Mouse (Mus musculus) bone marrow macrophage, adult 2 months (primary cell): ENCODE data around the gene Pnmal1.

ENCODE experiments used
- CTCF ChIP-seq: IDR thresholded peaks from 2 replicates; pipeline ENCODE4 v1.5.1; 2012; ENCODE audit warnings: low read depth, mild to moderate bottlenecking, low read length, moderate library complexity
- POLR2A ChIP-seq: IDR thresholded peaks from 2 replicates; pipeline ENCODE4 v1.6.1; 2012; ENCODE audit warnings: mild to moderate bottlenecking, low read depth, low read length, borderline replicate concordance

DNA sequence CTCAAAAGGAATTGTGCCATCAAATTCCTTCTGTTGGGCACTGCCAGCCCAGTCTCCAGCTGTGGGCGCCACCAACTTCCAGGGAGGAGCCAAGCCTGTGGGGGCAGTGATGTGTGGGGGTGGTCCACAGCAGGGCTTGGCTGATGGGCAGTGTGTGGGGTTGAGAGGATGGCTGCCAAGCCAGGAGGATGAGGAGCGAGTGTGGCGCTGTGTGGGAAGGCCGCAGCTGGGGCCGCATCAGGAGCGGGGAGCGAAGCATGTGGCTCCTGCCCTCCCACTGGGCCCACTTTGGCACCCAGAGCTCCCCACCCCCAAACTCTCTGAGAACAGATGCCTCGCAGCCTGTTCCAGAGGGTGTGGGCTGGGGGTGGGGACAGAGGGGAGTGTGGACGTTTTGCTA is 41.5 kb upstream of the Pnmal1 start:
- TF ChIP-seq CTCF (no peak), POLR2A (no peak)
